Mouse (Mus musculus) midbrain, embryonic 16.5 days (tissue): ENCODE results near the gene Rufy3. TPM values are rescaled to one million over a fixed set of nuclear protein-coding genes. Genes with fewer than 3 reads are reported as not detected.
A peak's percentile ranks its signal among the peaks of the same experiment; 100 is the strongest.

Source experiments
- ATAC-seq: fragments of 200-750 bp; cut with Nextera tagmentation; 2 replicates; pipeline ENCODE4 v1.8.0; 2017; ENCODE audit warnings: moderate TSS enrichment
- H3K27ac ChIP-seq: fragments of 300-500 bp; sonication (generic); 2 replicates; pipeline ENCODE4 v1.5.1; 2014; ENCODE audit warnings: mild to moderate bottlenecking, low read length, mixed read lengths
- H3K27me3 ChIP-seq: fragments of 300-500 bp; sonication (generic); 2 replicates; pipeline ENCODE4 v1.6.1; 2014; ENCODE audit warnings: low read depth, low read length, mixed read lengths; ENCODE audit not compliant: control insufficient read depth, insufficient read depth
- H3K36me3 ChIP-seq: fragments of 300-500 bp; sonication (generic); 2 replicates; pipeline ENCODE4 v1.6.1; 2014; ENCODE audit warnings: mild to moderate bottlenecking, low read length, moderate library complexity, mixed read lengths; ENCODE audit not compliant: control insufficient read depth, insufficient read depth
- H3K4me1 ChIP-seq: fragments of 300-500 bp; sonication (generic); 2 replicates; pipeline ENCODE4 v1.6.1; 2014; ENCODE audit warnings: mild to moderate bottlenecking, low read length, mixed read lengths; ENCODE audit not compliant: control insufficient read depth, insufficient read depth
- H3K4me2 ChIP-seq: fragments of 300-500 bp; sonication (generic); 2 replicates; pipeline ENCODE4 v1.6.1; 2014; ENCODE audit warnings: mild to moderate bottlenecking, low read length, mixed read lengths
- H3K4me3 ChIP-seq: fragments of 300-500 bp; sonication (generic); 2 replicates; pipeline ENCODE4 v1.5.1; 2014; ENCODE audit warnings: low read depth, mild to moderate bottlenecking, low read length, moderate library complexity, mixed read lengths
- H3K9ac ChIP-seq: fragments of 300-500 bp; sonication (generic); 2 replicates; pipeline ENCODE4 v1.6.1; 2014; ENCODE audit warnings: low read depth, low read length, mixed read lengths
- H3K9me3 ChIP-seq: fragments of 300-500 bp; sonication (generic); replicated peaks from 2 replicates; pipeline ENCODE4 v1.6.1; 2014; ENCODE audit warnings: mild to moderate bottlenecking, low read length, mixed read lengths; ENCODE audit not compliant: control insufficient read depth, poor library complexity, severe bottlenecking
- WGBS: fragments of 180-500 bp; shearing (Covaris S2); extraction: QIAGEN DNeasy Blood & Tissue Kit; methylation state at CpG from one replicate; pipeline ENCODE4 v1.1.7; 2014; 5-methylcytosine and 5-hydroxymethylcytosine counted together
- polyA plus RNA-seq: library from polyadenylated mRNA; unstranded; fragments of >200 nt; fragmentation: Nextera tagmentation; extraction: Ambion mirVana; gene quantifications from 2 replicates; pipeline ENCODE4 v1.2.1, GENCODE M21; 2015

Gene Rufy3
- polyA plus RNA-seq, 1 experiment from 2014 or later = 307 TPM

GRCm38 (mm10) chr5:88632463-88632862 lies 67.6 kb downstream of the Rufy3 start:
- WGBS = 74% methylated on average over 9 of the region's 9 CpGs
- Histone ChIP-seq H3K36me3 (peaks cover 50% of the 10 kb centered on the region), H3K4me3 (no peak overlapping the region)

DNA sequence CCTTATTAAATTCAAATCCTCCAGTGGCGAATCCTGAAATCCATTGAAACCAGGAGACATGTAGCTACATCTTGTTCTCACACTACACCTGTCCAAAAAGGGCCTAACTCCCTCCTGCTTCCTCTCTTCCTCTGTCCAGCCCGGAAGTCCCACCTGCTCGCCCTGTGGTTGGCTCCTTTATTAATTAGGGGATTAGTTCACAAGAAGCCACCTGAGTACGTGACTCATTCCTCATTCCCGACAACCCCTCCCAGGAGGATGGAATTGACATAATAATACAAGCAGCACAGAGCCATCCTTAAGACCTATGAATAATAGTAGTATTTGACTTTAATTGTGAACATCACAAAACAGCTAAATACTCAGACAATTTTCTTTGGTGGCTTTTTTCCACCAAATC lies 69.2 kb downstream of the Rufy3 start:
- H3K36me3 ChIP-seq = peaks cover 40% of the 10 kb centered on the region
- no peak for ATAC-seq
- no peak overlapping the region for H3K27ac ChIP-seq
- no peak overlapping the region for H3K4me3 ChIP-seq
- no peak overlapping the region for H3K4me2 ChIP-seq
- H3K9ac ChIP-seq = no peak overlapping the region
- H3K4me1 ChIP-seq = no peaks in the 10 kb centered on the region
- no peaks in the 10 kb centered on the region for H3K9me3 ChIP-seq
- 71% methylated on average over 5 of the region's 5 CpGs for WGBS
- no peaks in the 10 kb centered on the region for H3K27me3 ChIP-seq

More at GRCm38 (mm10) chr5:88632463-88632862, 67.6 kb downstream of the Rufy3 start:
- H3K27me3 ChIP-seq = no peaks in the 10 kb centered on the region
- no peak overlapping the region for H3K4me2 ChIP-seq
- H3K9ac ChIP-seq = no peak overlapping the region
- H3K4me1 ChIP-seq = no peaks in the 10 kb centered on the region
- no peaks in the 10 kb centered on the region for H3K9me3 ChIP-seq
- H3K27ac ChIP-seq = no peak overlapping the region
- ATAC-seq = no peak

GRCm38 (mm10) chr5:88642786-88643185 lies 77.9 kb downstream of the Rufy3 start:
- Histone ChIP-seq H3K27ac (no peak overlapping the region), H3K4me3 (no peak overlapping the region), H3K9me3 (no peaks in the 10 kb centered on the region), H3K36me3 (peaks cover 54% of the 10 kb centered on the region), H3K4me2 (no peak overlapping the region), H3K27me3 (no peaks in the 10 kb centered on the region), H3K4me1 (no peaks in the 10 kb centered on the region), H3K9ac (no peak overlapping the region)
- 83% methylated on average over 9 of the region's 9 CpGs for WGBS
- ATAC-seq = no peak

- no peak for ATAC-seq
These were observed 78.7 kb downstream of the Rufy3 start for GRCm38 (mm10) chr5:88643491-88643890.

GRCm38 (mm10) chr5:88644901-88645300 lies 80.1 kb downstream of the Rufy3 start:
- Histone ChIP-seq H3K36me3 (peaks cover 62% of the 10 kb centered on the region), H3K27ac (no peak overlapping the region), H3K4me2 (no peak overlapping the region), H3K9ac (no peak overlapping the region), H3K4me1 (no peaks in the 10 kb centered on the region), H3K4me3 (no peak overlapping the region), H3K9me3 (no peaks in the 10 kb centered on the region), H3K27me3 (no peaks in the 10 kb centered on the region)
- 96% methylated on average over 2 of the region's 2 CpGs for WGBS
- ATAC-seq = no peak

More at GRCm38 (mm10) chr5:88643491-88643890, 78.7 kb downstream of the Rufy3 start:
- Histone ChIP-seq H3K4me3 (no peak overlapping the region), H3K4me2 (no peak overlapping the region), H3K9me3 (no peaks in the 10 kb centered on the region), H3K4me1 (no peaks in the 10 kb centered on the region), H3K27ac (no peak overlapping the region), H3K27me3 (no peaks in the 10 kb centered on the region), H3K9ac (no peak overlapping the region), H3K36me3 (peaks cover 59% of the 10 kb centered on the region)
- WGBS = 94% methylated on average over 9 of the region's 9 CpGs

DNA sequence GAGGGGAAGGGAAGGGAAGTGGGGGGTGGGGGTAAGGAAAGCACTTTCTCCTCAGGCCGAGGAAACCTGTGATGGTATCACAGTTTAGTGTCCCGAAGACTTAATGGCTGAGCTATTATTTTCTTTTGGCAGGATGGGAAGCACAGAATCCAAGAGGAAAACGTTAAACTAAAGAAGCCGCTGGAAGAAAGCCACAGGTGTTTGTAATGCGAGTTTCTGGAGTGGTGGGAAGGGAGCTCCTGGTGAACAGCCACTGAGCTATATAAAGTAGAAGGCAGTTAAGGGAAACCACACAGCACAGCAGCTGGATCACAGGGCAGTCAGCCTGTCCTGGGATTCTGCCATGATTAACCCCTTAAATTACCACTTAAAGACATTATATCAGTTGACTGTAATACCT lies 80.6 kb downstream of the Rufy3 start:
- no peaks in the 10 kb centered on the region for H3K27me3 ChIP-seq
- H3K4me3 ChIP-seq = no peak overlapping the region
- H3K27ac ChIP-seq = no peak overlapping the region
- H3K4me2 ChIP-seq = no peak overlapping the region
- no peak overlapping the region for H3K9ac ChIP-seq
- no peak for ATAC-seq
- H3K9me3 ChIP-seq = no peaks in the 10 kb centered on the region
- peaks cover 64% of the 10 kb centered on the region for H3K36me3 ChIP-seq
- H3K4me1 ChIP-seq = no peaks in the 10 kb centered on the region
- 83% methylated on average over 5 of the region's 5 CpGs for WGBS

GRCm38 (mm10) chr5:88649250-88650173 lies 84.7 kb downstream of the Rufy3 start:
- ATAC-seq = no peak
- H3K36me3 ChIP-seq = peaks cover 53% of the 10 kb centered on the region

GRCm38 (mm10) chr5:88652589-88652988 lies 87.7 kb downstream of the Rufy3 start:
- 92% methylated on average over 5 of the region's 5 CpGs for WGBS
- Histone ChIP-seq H3K4me1 (no peaks in the 10 kb centered on the region), H3K9ac (no peak overlapping the region), H3K36me3 (peaks cover 39% of the 10 kb centered on the region), H3K27ac (0 out of 2 replicates have a peak overlapping the region, but pooled peaks have one; percentile 22), H3K4me3 (no peak overlapping the region), H3K9me3 (no peaks in the 10 kb centered on the region), H3K27me3 (no peaks in the 10 kb centered on the region), H3K4me2 (no peak overlapping the region)
- ATAC-seq = no peak

More at GRCm38 (mm10) chr5:88649250-88650173, 84.7 kb downstream of the Rufy3 start:
- Histone ChIP-seq H3K27ac (no peak overlapping the region), H3K27me3 (no peaks in the 10 kb centered on the region), H3K4me1 (no peaks in the 10 kb centered on the region), H3K4me3 (no peak overlapping the region), H3K4me2 (no peak overlapping the region), H3K9ac (no peak overlapping the region), H3K9me3 (no peaks in the 10 kb centered on the region)
- 92% methylated on average over 17 of the region's 17 CpGs for WGBS

DNA sequence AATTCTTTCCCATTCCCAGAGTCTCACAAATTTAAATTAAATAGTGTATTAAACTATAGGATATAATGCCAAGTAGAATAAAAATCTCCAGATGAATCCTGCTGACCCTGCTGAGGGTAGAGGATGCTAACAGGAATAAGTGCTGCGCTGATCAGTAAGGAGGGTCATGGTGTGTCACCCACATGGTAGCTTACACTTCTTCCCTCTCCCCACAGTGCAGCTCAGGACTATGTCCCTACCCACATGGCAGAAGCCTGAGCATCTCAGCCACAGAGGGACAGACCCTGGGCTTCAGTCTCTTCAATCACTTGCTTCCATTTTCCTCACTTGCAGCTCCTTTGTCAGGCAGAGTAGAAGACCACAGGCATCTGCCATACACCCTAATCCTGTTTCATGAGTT lies 93.0 kb downstream of the Rufy3 start:
- no peak for ATAC-seq
- H3K27ac ChIP-seq = no peak overlapping the region
- 100% methylated on average over 1 of the region's 1 CpGs for WGBS
- H3K4me2 ChIP-seq = no peak overlapping the region
- H3K9ac ChIP-seq = no peak overlapping the region
- no peaks in the 10 kb centered on the region for H3K4me1 ChIP-seq
- H3K27me3 ChIP-seq = no peaks in the 10 kb centered on the region
- peaks cover 23% of the 10 kb centered on the region for H3K36me3 ChIP-seq
- H3K9me3 ChIP-seq = no peaks in the 10 kb centered on the region
- H3K4me3 ChIP-seq = no peak overlapping the region
